Mouse (Mus musculus) left cerebral cortex, postnatal 36 days (tissue): ENCODE data around the gene Cltc. TPM values are rescaled to one million over a fixed set of nuclear protein-coding genes. Genes with fewer than 3 reads are reported as not detected.
A peak's percentile ranks its signal among the peaks of the same experiment; 100 is the strongest.

Experiments
- DNase-seq, 2 experiments: peaks; one replicate each; pipeline ENCODE4 v3.0.0; 2021 to 2022; ENCODE audit warnings: low spot score in 2 of 2, mixed read lengths in 1 of 2
- intact Hi-C: fragments of 180-260 bp; cut with DNase I; formaldehyde crosslinking; loops from one replicate; pipeline ENCODE4 v1.15.1; 2025
- total RNA-seq, 2 experiments: library from RNA; stranded (reverse); gene quantifications; 2 replicates each; pipeline ENCODE4 v1.2.3; 2021

Cltc gene
- total RNA-seq, 2 experiments from 2014 or later = 526 to 560 TPM

GRCm38 (mm10) chr11:86685366-86685765, 72.0 kb downstream of the Cltc start:
- no peak for DNase-seq
- intact Hi-C loops = no loop called here

DNA sequence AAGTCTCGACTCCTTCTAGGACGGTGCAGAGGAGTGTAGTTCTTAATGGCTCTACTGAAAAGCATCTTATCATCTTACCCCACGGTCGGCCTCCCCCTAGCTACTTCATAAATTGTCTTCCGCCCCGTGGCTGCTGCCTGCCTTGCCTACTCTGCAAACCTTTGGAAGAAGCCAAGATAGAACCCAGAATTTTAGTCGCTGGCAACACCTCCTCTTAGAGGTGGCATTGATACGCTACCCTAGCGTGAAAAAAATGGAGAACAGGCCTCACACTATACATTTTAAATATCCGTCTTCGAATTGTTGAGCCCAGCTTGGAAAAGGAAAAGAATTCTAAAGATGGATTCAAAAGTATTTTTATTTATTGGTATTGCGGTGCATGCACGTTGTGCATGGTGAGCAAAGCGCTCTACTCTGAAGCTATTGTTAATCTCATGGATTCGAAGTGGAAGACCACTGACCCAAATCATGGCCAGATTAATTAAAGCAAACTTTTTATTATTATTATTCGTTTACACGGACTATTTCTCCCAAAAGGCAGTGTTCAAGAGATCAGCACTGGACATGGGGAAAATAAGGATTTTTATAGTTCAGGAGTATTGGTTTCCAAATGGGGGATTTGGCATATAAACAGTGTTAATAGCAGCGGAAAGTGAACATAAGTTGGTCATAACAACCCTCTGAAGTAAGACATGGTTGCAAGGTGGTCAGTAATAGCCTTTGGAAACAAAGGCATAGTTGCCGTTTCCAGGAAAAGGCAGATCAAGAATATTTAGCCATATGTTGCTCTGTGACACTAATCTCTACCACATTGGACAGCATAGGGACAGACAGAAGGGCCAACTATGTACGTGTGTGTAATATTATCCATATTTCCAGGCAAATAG, 73.0 kb downstream of the Cltc start:
- intact Hi-C loops = no loop called here
- DNase-seq = no peak

DNA sequence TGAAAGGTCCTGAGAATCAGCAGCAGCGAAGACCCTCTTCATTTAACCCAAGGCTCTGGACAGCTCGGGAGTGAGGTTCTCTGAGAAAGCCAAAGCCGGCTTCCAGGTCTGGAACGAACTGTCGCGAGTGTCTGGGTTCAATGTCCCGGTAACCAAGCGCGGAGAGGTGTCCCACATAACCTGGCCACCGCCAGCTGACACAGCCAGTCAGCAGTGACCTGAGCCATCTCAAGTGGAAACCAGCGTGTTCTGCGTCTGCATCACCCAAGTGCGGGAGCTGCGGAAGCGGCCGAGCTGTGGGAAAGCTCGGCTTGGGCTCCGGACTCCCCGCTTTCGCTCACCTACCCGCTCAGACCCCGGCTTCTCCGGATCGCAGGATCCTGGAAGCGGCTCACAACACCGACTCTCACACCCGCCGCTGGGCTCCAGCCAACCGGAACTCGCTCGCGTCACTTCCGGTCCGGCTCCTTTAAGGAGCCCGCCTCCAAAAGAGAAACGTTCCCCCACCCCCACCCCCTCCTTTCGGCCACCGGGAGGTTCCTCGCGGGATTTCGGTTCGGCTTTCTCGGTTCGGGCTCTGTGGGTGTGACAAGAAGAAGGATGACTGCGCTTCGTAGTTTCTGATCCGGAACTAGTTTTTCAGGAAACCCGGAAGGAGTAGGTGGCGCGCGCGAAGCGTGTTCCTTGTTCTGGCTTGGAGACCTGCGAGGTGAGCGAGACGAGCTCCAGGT, 73.8 kb downstream of the Cltc start, which contains the start of the genes Vmp1 and Ptrh2:
Gene Vmp1, minus strand, starts transcription at position 442 of the 731 bp plus-strand sequence.
Gene Ptrh2, plus strand, starts transcription at position 591 of the 731 bp plus-strand sequence.
- peak; percentile 92 to 93 for DNase-seq
- intact Hi-C loops = no loop called here

GRCm38 (mm10) chr11:86682861-86683260, 74.5 kb downstream of the Cltc start:
- no peak for DNase-seq
- intact Hi-C loops = no loop called here

DNA sequence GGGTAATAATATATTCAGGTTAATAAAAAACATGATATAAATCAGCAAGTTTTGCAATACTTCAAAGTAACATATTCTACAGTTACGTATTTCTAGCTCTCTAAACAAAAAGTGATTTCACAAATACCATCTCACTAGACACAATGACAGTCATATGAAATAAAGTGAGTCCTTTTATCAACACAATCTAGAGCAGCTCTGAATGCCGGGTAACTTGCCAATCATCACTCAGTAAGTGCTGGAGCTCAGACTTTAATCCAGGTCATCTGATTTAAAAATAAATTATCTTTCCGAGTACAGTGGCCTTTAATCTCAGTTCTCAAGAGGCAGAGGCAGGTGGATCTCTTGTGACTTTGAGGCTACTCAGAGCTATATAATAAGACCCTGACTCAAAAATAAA, 75.9 kb downstream of the Cltc start:
- DNase-seq = no peak
- intact Hi-C loops = no loop called here

DNA sequence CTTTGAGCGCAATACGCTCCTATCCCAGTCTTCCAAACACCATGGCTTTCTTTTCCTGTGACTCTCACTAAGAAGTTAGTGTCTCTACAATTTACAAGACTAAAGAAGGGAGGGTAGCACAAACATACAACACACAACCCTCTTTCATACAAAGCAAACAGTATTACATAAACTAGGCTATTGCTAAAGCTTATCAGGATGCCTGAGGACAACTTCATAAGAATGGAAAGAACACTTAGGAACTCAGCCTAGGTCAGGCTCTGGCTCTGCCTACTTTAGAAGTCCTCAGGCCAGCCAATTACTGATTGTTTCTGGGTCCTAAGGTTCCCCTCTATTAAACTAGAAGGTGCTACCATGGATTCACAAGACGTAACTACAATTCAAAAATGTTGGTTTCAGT, 76.6 kb downstream of the Cltc start:
- intact Hi-C loops = no loop called here
- DNase-seq = no peak

- intact Hi-C loops = no loop called here
- no peak for DNase-seq
Observed at GRCm38 (mm10) chr11:86678957-86679356, 78.4 kb downstream of the Cltc start.

DNA sequence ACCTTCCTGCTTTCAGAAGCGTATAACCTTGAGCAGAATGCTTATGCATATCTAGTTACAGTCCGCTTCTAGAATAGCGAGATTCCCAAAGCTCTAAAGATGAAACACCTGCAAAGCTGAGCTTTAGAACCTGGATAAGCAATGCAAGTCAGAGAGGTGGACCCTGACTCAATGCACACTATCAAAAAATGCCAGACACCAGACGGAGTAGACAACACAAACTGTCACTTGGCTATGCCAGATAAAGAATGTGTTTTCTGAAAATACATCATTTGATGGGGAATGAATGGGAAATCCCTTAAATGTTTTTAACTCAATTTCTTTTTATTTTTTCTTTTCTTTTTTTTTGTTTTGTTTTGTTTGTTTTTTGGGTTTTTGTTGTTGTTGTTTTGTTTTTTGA, 81.8 kb downstream of the Cltc start:
- DNase-seq = no peak
- intact Hi-C loops = no loop called here

GRCm38 (mm10) chr11:86672772-86673171, 84.6 kb downstream of the Cltc start:
- intact Hi-C loops = no loop called here
- no peak for DNase-seq

- no peak for DNase-seq
- intact Hi-C loops = no loop called here
Observed at GRCm38 (mm10) chr11:86671041-86671675, 86.2 kb downstream of the Cltc start.

DNA sequence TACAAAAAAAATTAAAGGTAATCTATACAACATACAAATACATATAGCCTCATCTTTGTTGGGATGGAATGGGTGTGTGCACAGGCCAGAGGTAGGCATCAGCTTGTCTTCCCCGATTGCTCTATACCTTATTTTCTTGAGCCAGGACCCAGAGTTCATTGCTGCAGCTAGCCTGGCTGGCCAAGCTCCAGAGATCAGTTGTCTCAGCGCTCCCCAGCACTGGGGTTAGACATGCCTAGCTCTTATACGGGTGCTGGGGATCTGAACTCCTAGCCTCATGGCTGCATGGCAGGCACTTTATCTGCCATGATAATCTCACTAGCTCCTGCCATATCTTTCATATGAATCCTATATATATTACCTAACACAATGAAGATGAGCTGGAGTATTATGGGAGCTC, 89.2 kb downstream of the Cltc start:
- no peak for DNase-seq
- intact Hi-C loops = no loop called here

DNA sequence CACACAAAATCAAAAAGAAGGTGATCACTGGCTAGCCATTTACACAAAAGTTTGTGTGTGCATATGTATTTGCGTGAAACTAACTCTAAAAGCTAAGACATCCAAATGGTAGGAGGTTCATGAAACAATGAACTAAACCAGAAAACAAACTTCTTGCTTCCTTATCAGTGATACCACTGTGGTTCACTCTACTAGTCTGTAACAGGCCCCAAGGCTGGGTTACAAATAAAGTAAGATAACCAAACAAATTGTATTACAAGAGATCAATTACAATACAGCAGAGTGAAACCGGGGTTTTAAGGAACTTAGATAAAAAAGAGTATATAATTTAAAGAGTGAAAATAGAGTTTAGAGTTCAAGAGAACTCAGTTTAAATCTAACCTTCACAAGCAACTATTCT, 89.8 kb downstream of the Cltc start:
- DNase-seq = no peak
- intact Hi-C loops = no loop called here

- intact Hi-C loops = no loop called here
- no peak for DNase-seq
Observed at GRCm38 (mm10) chr11:86664406-86664805, 93.0 kb downstream of the Cltc start.

DNA sequence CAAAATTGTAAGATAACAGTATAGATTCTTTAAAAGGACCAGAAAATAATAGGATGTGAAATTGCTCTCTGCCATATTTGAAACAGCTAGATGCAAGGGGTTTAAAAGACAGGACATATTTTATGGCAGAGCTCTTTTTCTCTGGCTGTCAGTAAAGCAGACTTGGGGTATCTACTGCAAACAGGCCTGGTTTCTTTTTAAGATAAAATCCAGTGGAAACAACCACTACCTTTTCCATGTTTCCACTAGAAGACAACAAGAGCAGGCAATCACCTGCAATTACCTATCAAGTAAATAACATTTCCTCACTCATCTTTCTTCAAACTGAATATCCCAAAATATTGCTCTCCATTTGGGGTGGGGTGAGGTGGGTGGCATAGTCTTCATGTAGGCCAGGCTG, 93.4 kb downstream of the Cltc start:
- intact Hi-C loops = no loop called here
- DNase-seq = no peak

GRCm38 (mm10) chr11:86662986-86663895, 94.1 kb downstream of the Cltc start:
- no peak for DNase-seq
- intact Hi-C loops = no loop called here

DNA sequence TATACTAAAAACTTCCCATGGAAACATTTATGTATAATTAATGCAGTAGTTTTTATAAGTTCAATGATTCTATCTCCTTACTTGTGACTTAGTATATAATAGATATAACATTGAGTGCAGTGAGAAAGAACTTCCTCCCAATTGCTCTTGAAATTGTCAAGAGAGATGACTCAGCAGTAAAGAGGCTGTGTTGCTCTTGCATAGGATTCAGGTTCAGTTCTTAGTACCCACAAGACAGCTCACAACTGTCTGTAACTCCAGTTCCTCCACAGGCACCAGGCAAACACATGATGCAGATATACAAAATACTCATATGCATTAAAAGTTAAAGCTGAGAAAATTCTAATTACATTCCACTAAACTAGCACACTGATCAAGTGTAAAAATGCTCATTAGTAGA, 99.5 kb downstream of the Cltc start:
- intact Hi-C loops = no loop called here
- no peak for DNase-seq

- no peak for DNase-seq
- intact Hi-C loops = loop anchor here (1.0 kb wide), 1 partner anchor 89 kb away; no protein-coding TSS in a partner anchor
Observed at GRCm38 (mm10) chr11:86656849-86657567, 100.4 kb downstream of the Cltc start.

DNA sequence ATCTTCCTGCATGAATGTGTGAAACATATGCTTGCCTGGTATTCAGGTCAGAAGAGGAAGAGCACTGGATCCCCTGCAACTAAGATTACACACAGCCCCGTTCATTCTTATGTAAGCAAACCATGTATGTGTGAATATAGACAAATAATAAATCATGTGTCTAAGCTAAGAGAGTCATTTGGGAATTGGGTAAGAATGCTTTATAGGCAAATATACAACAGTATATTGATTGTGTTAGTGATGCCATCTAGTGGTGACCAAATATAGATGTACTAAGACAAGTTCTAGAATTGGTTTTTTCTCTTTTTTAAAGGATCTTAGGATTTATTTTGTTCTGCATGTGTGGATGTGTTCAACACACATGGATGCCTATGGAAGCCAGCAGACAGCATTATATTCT, 101.7 kb downstream of the Cltc start:
- intact Hi-C loops = loop anchor here (1.0 kb wide), 1 partner anchor 87 kb away; no protein-coding TSS in a partner anchor
- no peak for DNase-seq

DNA sequence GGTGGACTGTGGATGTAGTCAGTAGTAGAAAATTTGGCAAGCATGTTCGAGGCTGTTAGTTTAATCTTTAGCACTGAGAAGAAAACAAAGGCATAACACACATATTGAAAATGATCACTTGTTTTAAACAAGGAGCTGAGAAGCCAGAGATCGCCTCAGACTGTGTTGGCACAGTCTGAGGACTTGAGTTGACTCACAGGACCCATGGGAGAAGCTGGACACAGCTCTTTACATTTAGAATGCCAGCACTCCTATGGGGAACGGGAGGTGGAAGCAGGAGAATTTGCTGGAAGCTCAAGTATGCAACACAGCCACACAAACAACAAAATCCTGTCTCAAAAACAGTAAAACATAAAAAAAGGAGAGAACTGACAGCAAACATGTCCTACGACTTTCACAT, 103.3 kb downstream of the Cltc start:
- DNase-seq = no peak
- intact Hi-C loops = no loop called here
